Mouse (Mus musculus): ENCODE measurements around the gene Atp6v1e1.

- no peak for TF ChIP-seq CTCF (IDR thresholded peaks at IDR 0.05; ENCODE audit: low read depth, low read length)
- no peak for TF ChIP-seq POLR2A (IDR thresholded peaks at IDR 0.05; ENCODE audit: borderline replicate concordance, low read depth, low read length)
Observed at GRCm38 (mm10) chr6:120788904-120789303, 33.7 kb downstream of the Atp6v1e1 start.

Measured in bone marrow macrophage, adult 2 months (primary cell).